Mouse (Mus musculus): Measurements from ENCODE around the gene Mob3b.

The Mob3b gene

GRCm38 (mm10) chr4:35156751-35157611 lies at the start of gene Mob3b:
Gene Mob3b (minus strand): TSS chr4:35157484.
- DNase-seq (ENCODE audit: low spot score), result peak; percentile 88

DNA sequence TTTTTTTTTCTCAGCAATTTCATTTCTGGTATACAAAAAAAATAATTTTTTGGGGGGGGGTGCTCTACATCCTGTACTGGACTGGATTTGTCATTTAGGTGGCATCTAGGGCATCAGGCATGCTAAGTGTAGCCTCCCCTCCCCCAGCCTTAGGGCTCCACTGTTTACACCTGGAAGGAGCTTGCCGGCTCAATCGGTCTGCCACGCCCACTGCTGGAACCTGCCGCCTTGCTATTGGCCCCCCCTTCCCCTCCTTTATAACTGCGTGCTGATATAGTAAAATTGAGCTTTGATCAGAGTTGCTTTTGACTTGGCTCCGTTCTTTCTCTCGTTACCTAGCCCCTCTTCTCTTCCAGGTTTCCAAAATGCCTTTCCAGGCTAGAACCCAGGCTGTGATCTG lies 47.4 kb upstream of the Mob3b start:
- DNase-seq (ENCODE audit: low spot score), result no peak

GRCm38 (mm10) chr4:35203724-35204123 lies 46.4 kb upstream of the Mob3b start:
- no peak for DNase-seq (ENCODE audit: low spot score)

- DNase-seq (ENCODE audit: low spot score), result no peak
Measured at GRCm38 (mm10) chr4:35201700-35202099, 44.4 kb upstream of the Mob3b start.

GRCm38 (mm10) chr4:35192725-35193124 lies 35.4 kb upstream of the Mob3b start:
- no peak for DNase-seq (ENCODE audit: low spot score)

GRCm38 (mm10) chr4:35189794-35190193 lies 32.5 kb upstream of the Mob3b start:
- DNase-seq (ENCODE audit: low spot score), result no peak

GRCm38 (mm10) chr4:35187617-35188326 lies 30.5 kb upstream of the Mob3b start:
- DNase-seq (ENCODE audit: low spot score), result no peak

DNA sequence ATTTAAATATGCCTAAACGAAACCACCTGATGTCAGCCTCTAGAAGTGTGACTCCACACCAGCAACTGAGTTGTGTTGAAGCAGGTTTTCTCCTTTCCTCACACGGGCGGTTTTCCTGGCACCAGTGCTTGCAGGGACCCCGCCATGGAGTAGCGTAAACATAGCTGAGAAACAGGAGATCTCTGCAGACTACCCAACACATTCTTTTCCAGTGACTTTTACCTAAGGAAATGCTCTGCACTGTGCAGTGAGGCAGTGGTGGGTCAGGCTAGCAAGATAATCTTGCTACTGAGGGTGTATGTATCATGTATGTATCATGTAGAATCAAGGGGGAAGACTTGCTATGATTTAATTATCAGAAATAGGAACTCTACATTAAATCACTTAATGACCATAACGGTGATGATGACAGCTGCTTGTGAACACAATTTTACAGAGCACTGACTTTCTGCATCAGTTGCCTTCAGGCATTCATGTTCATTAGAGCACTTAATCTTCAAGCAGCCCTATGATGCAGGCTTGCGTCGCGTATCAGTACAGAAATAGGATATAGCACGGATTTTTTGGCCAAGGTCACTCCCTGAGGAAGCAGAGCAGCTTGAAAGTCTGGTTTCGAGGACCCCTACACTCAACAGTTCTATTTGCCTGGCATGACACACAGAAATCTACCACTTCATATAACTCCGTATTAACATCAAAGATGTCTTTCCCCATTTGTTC lies 20.8 kb upstream of the Mob3b start:
- DNase-seq (ENCODE audit: low spot score), result no peak

DNA sequence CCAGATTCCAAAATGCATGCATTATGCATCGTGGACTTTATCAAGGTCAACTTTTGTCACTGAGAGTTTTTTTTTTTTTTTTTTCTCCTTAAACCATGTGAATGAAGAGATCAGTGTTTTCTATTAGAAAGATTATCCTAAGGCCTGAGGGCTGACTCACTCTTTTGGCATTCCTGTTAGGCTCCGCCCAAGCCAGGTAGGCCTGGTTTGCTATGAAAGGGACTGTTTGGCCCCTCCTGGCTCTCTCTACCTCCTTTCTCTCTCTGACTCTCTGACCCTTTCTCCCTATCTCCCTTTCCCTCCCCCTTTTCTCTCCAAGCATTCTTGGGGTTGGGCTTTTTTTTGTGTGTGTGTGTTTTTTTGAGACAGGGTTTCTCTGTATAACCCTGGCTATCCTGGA lies 18.3 kb upstream of the Mob3b start:
- DNase-seq (ENCODE audit: low spot score), result no peak

GRCm38 (mm10) chr4:35173551-35173950 lies 16.3 kb upstream of the Mob3b start:
- no peak for DNase-seq (ENCODE audit: low spot score)

DNA sequence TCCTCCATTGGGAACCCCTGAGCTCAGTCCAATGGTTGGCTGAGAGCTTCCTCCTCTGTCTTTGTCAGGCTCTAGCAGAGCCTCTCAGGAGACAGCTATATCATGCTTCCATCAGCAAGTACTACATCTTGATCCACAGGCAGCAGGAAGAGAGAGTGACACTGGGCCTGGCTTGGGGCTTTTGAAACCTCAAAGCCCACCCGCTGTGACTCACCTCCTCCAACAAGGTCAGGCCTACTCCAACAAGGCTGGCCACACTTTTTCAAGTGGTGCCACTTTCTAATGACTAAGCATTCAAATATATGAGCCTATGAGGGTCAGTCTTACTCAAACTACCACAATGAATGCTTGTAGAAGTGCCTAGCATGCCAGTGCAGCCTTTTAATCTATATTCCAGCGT lies 15.2 kb upstream of the Mob3b start:
- DNase-seq (ENCODE audit: low spot score), result no peak

- DNase-seq (ENCODE audit: low spot score), result no peak
Measured at GRCm38 (mm10) chr4:35169571-35170125, 12.4 kb upstream of the Mob3b start.

- DNase-seq (ENCODE audit: low spot score), result no peak
Measured at GRCm38 (mm10) chr4:35167855-35168254, 10.6 kb upstream of the Mob3b start.

- no peak for DNase-seq (ENCODE audit: low spot score)
Measured at GRCm38 (mm10) chr4:35165947-35166346, 8.7 kb upstream of the Mob3b start.

DNA sequence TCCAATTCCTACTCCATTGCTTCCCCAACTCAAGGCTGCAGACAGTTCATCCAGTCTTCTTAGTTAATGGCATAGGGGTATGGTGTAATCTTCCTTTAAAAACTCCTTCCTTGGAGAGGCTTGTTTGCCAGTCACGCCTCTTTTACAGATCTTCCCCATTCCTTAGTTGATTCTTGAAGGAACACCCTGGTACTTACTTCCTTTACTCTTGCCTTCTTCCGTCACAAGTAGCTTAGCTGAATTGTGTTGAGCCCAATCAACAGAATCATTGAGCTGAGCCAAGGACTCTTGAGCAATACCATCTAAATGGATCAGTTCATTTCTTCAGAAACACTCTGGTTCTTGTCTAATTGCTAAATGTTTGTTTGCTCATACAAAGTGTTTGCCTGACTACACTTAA lies 8.0 kb upstream of the Mob3b start:
- no peak for DNase-seq (ENCODE audit: low spot score)

- no peak for DNase-seq (ENCODE audit: low spot score)
Measured at GRCm38 (mm10) chr4:35157815-35158214, 531 bp upstream of the Mob3b start.

DNA sequence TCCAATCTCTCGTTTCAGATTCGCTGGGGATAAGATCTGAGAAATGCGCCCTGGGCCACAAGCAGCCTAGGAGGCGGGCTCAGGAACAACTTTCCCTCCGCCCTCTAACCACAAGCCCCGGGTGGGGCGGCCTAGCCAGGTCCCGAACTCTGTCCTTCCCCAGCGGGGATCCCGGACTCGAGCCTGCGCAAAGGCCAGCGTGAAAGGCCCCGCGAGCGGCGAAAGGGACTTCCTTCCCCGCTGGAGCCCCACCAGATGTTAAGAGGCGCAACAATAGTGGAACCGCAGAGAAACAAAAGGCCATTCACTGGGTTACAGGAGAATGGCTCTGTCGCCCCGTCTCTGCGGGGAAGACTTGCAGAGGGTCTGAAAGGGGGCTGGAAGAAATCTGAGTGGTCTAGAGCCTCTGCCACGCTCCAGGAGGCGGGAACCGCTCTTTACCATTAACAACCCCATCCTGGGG lies 1.1 kb downstream of the Mob3b start:
- DNase-seq (ENCODE audit: low spot score), result peak; percentile 68

DNA sequence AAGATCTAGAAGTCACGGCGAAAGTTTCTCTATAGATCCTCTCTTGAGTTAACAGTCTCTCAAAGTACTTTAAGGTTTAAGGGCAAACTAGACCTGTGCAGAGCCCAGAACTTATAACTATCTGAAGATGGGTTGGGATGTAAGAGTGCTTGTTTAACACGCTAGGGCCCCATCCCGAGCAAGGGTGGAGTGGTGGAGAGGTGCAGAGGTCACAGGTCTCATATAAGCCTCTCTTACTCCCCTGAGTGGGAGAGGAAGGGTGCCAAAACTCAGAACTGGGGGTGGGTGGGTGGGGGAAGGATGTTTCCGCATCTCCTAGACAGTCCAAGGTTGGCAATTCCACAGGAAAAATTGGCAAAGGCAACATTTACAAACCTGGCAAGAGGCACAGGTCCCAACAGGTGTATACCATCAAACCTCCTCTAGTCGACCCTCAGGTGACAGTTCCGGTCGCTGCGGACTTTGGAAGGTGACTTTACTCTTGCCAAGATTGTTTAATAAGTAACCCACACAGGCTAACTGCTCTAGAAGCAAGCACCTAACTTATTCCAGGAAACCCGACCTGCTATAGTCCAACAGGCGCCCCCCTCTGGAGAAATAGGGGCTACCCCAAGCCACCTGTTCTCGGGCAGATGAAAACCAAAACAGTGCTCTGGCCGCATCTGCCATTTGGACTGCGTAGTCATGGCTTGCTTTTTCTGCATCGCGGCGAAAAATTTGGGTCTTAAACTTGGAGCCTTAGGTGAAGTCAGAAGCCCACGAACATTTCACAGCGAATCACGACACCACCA lies 2.0 kb downstream of the Mob3b start:
- DNase-seq (ENCODE audit: low spot score), result peak; percentile 51

DNA sequence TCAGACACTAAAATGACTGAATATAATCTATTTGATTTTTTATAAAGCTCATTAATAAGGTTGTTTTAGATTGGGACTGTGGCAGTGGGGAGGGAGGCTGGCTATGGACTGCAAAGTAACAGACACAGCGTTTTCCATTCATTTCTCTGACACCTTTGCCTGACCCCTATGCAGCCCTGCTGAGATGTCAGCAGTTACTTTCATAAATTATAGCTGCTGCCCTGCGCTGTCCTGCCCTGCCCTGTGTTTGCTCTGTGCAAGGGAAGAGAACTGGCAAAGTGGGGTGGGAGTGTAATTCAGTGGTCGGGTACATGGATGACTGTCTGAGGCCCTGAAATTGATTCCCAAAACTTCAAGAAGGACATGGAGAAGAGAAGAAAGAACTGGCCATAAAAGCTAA lies 3.2 kb downstream of the Mob3b start:
- DNase-seq (ENCODE audit: low spot score), result no peak

GRCm38 (mm10) chr4:35151756-35152155 lies 5.5 kb downstream of the Mob3b start, which contains the start of gene Ifnk:
Gene Ifnk (plus strand): TSS chr4:35152056.
- no peak for DNase-seq (ENCODE audit: low spot score)

DNA sequence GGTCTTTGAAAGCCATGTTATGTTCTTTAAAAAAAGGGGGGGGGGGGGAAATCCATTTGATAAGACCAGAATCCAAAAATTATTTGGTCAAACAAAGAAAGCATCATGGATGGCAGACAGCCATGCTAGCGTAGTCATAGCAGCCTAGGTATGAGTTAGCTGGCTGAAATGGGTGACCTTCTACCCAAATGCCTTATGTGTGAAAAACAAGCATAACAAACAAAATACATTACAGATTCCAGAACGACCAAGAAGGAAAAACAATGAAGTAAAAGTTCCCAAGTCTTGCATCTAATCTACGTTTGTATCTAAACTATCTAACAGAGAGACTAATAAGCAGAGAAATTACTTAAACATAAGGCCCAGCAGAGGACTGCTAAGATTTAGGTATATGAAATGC lies 6.6 kb downstream of the Mob3b start:
- DNase-seq (ENCODE audit: low spot score), result no peak
